Mouse (Mus musculus): ENCODE measurements around the gene Pcsk5.

DNA sequence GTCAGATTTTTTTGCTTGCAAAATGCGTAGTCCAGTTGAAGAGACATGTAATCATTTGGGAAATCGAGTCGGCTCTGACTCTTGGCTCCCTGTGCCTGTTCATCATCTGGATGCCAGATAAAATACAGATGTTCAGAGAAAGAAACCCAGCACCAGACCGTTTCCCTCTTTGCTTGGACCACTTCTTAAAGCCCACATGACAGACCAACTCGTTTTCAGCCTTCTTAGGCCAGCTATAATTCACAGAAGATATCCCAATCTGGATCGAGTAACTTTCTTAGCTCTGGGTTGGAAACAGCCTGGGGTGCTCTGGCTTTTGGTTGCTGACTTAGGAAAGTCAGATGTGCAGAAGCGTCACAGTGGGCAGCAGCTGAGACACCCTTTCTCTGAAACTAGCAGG, 365.6 kb downstream of the Pcsk5 start:
- no peak for TF ChIP-seq CTCF (IDR thresholded peaks at IDR 0.05; ENCODE audit: low read depth, low read length)
- TF ChIP-seq POLR2A (IDR thresholded peaks at IDR 0.05; ENCODE audit: extremely low read depth, insufficient read depth, low read length), result no peak
